Mouse (Mus musculus) forelimb bud, embryonic 11.5 days (tissue): ENCODE results near the gene Abhd5.
A peak's percentile ranks its signal among the peaks of the same experiment; 100 is the strongest.
"Not testable (repeated sequence)": the region's sequence is repeated elsewhere in the genome, so short reads cannot be mapped to it uniquely, and the experiment has no call there.

Experiments used
- DNase-seq: peaks from one replicate; pipeline ENCODE4 v3.0.0-alpha.2; 2012; ENCODE audit warnings: low read depth, low spot score

Gene Abhd5

GRCm38 (mm10) chr9:122351303-122352024, at the start of gene Abhd5:
Abhd5 (plus strand) TSS chr9:122351608.
- peak; percentile 94 for DNase-seq

- DNase-seq: no peak
Observed at GRCm38 (mm10) chr9:122305302-122305701, 46.1 kb upstream of the Abhd5 start.

GRCm38 (mm10) chr9:122309013-122309980, 42.1 kb upstream of the Abhd5 start:
- DNase-seq: no peak

- peak; percentile 89 for DNase-seq
Observed at GRCm38 (mm10) chr9:122310613-122311049, 40.8 kb upstream of the Abhd5 start.

- no peak for DNase-seq
Observed at GRCm38 (mm10) chr9:122311051-122311760, 40.2 kb upstream of the Abhd5 start.

GRCm38 (mm10) chr9:122312296-122312990, 39.0 kb upstream of the Abhd5 start:
- no peak for DNase-seq

- DNase-seq: not testable (repeated sequence)
Observed at GRCm38 (mm10) chr9:122313128-122313527, 38.3 kb upstream of the Abhd5 start.

- no peak for DNase-seq
Observed at GRCm38 (mm10) chr9:122314386-122314785, 37.0 kb upstream of the Abhd5 start.

- DNase-seq: no peak
Observed at GRCm38 (mm10) chr9:122314942-122315341, 36.5 kb upstream of the Abhd5 start.

- DNase-seq: no peak
Observed at GRCm38 (mm10) chr9:122315501-122315900, 35.9 kb upstream of the Abhd5 start.

GRCm38 (mm10) chr9:122316562-122316961, 34.8 kb upstream of the Abhd5 start:
- no peak for DNase-seq

GRCm38 (mm10) chr9:122320626-122321025, 30.8 kb upstream of the Abhd5 start:
- no peak for DNase-seq

- DNase-seq: no peak
Observed at GRCm38 (mm10) chr9:122322356-122322755, 29.1 kb upstream of the Abhd5 start.

- no peak for DNase-seq
Observed at GRCm38 (mm10) chr9:122325996-122326395, 25.4 kb upstream of the Abhd5 start.

- no peak for DNase-seq
Observed at GRCm38 (mm10) chr9:122328199-122328598, 23.2 kb upstream of the Abhd5 start.

GRCm38 (mm10) chr9:122336677-122337076, 14.7 kb upstream of the Abhd5 start:
- DNase-seq: no peak

GRCm38 (mm10) chr9:122337510-122337931, 13.9 kb upstream of the Abhd5 start:
- no peak for DNase-seq

- no peak for DNase-seq
Observed at GRCm38 (mm10) chr9:122339972-122340371, 11.4 kb upstream of the Abhd5 start.

GRCm38 (mm10) chr9:122343399-122343798, 8.0 kb upstream of the Abhd5 start:
- no peak for DNase-seq

- DNase-seq: no peak
Observed at GRCm38 (mm10) chr9:122344560-122344959, 6.8 kb upstream of the Abhd5 start.

GRCm38 (mm10) chr9:122345291-122345690, 6.1 kb upstream of the Abhd5 start:
- no peak for DNase-seq
